Mouse (Mus musculus): ENCODE measurements at regions not wholly inside any gene's neighbourhood (a gene's known extent, or its start where the extent isn't known, plus 50 kb on each side); places are given as distances from the start of the nearest gene placed in this dataset.

DNA sequence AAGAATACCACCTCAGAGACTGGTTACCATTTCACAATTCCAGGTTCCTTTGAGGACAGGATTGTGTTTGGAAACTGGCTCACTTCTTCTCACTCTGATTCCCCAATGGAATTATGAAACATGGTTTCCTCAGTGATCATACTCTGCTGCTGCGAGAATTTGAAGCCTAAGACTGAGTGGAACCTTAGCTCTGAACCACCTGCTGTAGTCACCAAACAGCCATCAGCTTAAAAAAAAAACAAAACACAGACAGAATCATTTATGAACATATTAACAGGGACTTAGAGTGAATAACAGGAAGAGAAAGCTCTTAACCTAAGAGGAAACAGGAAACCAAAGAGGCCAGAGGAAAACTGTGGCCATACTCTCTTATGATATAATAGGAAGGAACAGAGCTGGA is 239.5 kb upstream of the Zfp386 start:
- no peak for TF ChIP-seq CTCF (IDR thresholded peaks at IDR 0.05; ENCODE audit: low read depth, low read length)
- TF ChIP-seq POLR2A (IDR thresholded peaks at IDR 0.05; ENCODE audit: extremely low read depth, insufficient read depth, low read length): no peak
